8 mouse cellular contexts compared by ENCODE assay signal in genomic region chr9:61373942-61374900, GRCm38 (mm10). TPM values are rescaled to one million over a fixed set of nuclear protein-coding genes. Genes with fewer than 3 reads are reported as not detected.
DNase-seq lines count a peak whose midpoint lies in the region; ATAC-seq and TF ChIP-seq lines count a peak whose summit lies in the region.

No protein-coding gene starts in this region.

- under 1% methylated on average over 46 of the region's 51 CpGs for WGBS in forebrain, embryonic 16.5 days
- WGBS in kidney, embryonic 15.5 days: under 1% methylated on average over 50 of the region's 51 CpGs
- under 1% methylated on average over 47 of the region's 51 CpGs for WGBS in midbrain, embryonic 12.5 days

- peak overlapping the region; percentile 79 for H3K4me3 ChIP-seq in forebrain, embryonic 16.5 days (replicated peaks; ENCODE audit: low read length)
- peak overlapping the region; percentile 79 for H3K4me3 ChIP-seq in kidney, embryonic 15.5 days (replicated peaks)
- H3K4me3 ChIP-seq in midbrain, embryonic 12.5 days: peak overlapping the region; percentile 97

- TF ChIP-seq CTCF in brain, embryonic 14.5 days (IDR thresholded peaks at IDR 0.05; ENCODE audit: borderline replicate concordance, extremely low read depth, insufficient read depth, insufficient read length): peak; percentile 4; the same call in 1 of the 2 replicates

- H3K9ac ChIP-seq in forebrain, embryonic 16.5 days (replicated peaks; ENCODE audit: low read depth, low read length): peak overlapping the region; percentile 99
- H3K9ac ChIP-seq in kidney, embryonic 15.5 days: peak overlapping the region; percentile 98
- peak overlapping the region; percentile 100 for H3K9ac ChIP-seq in midbrain, embryonic 12.5 days (replicated peaks)

- H3K27me3 ChIP-seq in forebrain, embryonic 16.5 days (replicated peaks; ENCODE audit: control insufficient read depth, insufficient read depth, low read length): no peaks in the 10 kb centered on the region
- H3K27me3 ChIP-seq in kidney, embryonic 15.5 days: no peaks in the 10 kb centered on the region
- H3K27me3 ChIP-seq in midbrain, embryonic 12.5 days: no peaks in the 10 kb centered on the region

- H3K36me3 ChIP-seq in forebrain, embryonic 16.5 days (ENCODE audit: control insufficient read depth, insufficient read depth): no peaks in the 10 kb centered on the region
- peaks cover 27% of the 10 kb centered on the region for H3K36me3 ChIP-seq in kidney, embryonic 15.5 days
- peaks cover 16% of the 10 kb centered on the region; the same call in 1 of the 2 replicates for H3K36me3 ChIP-seq in midbrain, embryonic 12.5 days

- H3K9me3 ChIP-seq in forebrain, embryonic 16.5 days (ENCODE audit: control insufficient read depth, low read length): no peaks in the 10 kb centered on the region
- no peaks in the 10 kb centered on the region for H3K9me3 ChIP-seq in kidney, embryonic 15.5 days (replicated peaks)
- no peaks in the 10 kb centered on the region for H3K9me3 ChIP-seq in midbrain, embryonic 12.5 days

- ATAC-seq in forebrain, embryonic 16.5 days: no peak
- no peak for ATAC-seq in kidney, embryonic 15.5 days (replicated peaks; ENCODE audit: low FRiP score)
- ATAC-seq in midbrain, embryonic 12.5 days (ENCODE audit: low FRiP score, low read depth): no peak

- peak overlapping the region; percentile 89 for H3K27ac ChIP-seq in forebrain, embryonic 16.5 days (ENCODE audit: low read length)
- H3K27ac ChIP-seq in kidney, embryonic 15.5 days: peak overlapping the region; percentile 95
- H3K27ac ChIP-seq in midbrain, embryonic 12.5 days (replicated peaks): peak overlapping the region; percentile 95

- TF ChIP-seq POLR2A in brain, embryonic 14.5 days (IDR thresholded peaks at IDR 0.05; ENCODE audit: borderline replicate concordance, extremely low read depth, insufficient read depth, insufficient read length, poor library complexity, severe bottlenecking): no peak

- DNase-seq in urinary bladder, postnatal 14 days (ENCODE audit: low spot score): peak; percentile 26
- DNase-seq in urinary bladder, postnatal 36 days (ENCODE audit: low spot score in 2 of 2): no peak
- peak; percentile 83 for DNase-seq in brain, embryonic 14.5 days (ENCODE audit: low read depth)
- peak; percentile 33 for DNase-seq in testis, postnatal 14 days (ENCODE audit: low spot score)
- no peak for DNase-seq in layer of hippocampus, adult 9-10 months (ENCODE audit: low spot score)

- peaks cover 67% of the 10 kb centered on the region for H3K4me1 ChIP-seq in forebrain, embryonic 16.5 days (replicated peaks; ENCODE audit: control insufficient read depth, insufficient read depth, low read length)
- peaks cover 70% of the 10 kb centered on the region for H3K4me1 ChIP-seq in kidney, embryonic 15.5 days
- peaks cover 70% of the 10 kb centered on the region for H3K4me1 ChIP-seq in midbrain, embryonic 12.5 days

- peak overlapping the region; percentile 77 for H3K4me2 ChIP-seq in forebrain, embryonic 16.5 days (ENCODE audit: low read length)
- H3K4me2 ChIP-seq in kidney, embryonic 15.5 days: peak overlapping the region; percentile 78
- peak overlapping the region; percentile 88 for H3K4me2 ChIP-seq in midbrain, embryonic 12.5 days (replicated peaks)

RNA-seq across cellular contexts. Expression of gene Tle3, which starts 2.1 kb away (rescaled TPM):
- polyA plus RNA-seq in brain, embryonic 14.5 days (2012; rRNA removed): 108 and 121 TPM in 2 replicates
- polyA plus RNA-seq in forebrain, embryonic 16.5 days (2015; fragmentation: Nextera tagmentation; extraction: Ambion mirVana): 36.8 and 42.5 TPM in 2 replicates
- polyA plus RNA-seq in kidney, embryonic 15.5 days (2015; fragmentation: Nextera tagmentation; extraction: Ambion mirVana): 26.1 and 30.9 TPM in 2 replicates
- polyA plus RNA-seq in midbrain, embryonic 12.5 days (2016; fragmentation: Nextera tagmentation; extraction: Ambion mirVana): 65.9 and 71.9 TPM in 2 replicates

Comparison
In these comparisons a context has a peak if more than half of its experiments do, and no peak if none do; other contexts are left out.
1. DNase-seq: peak in urinary bladder, postnatal 14 days (single experiment), brain, embryonic 14.5 days (single experiment) and testis, postnatal 14 days (single experiment); none in urinary bladder, postnatal 36 days (0 of 2) and layer of hippocampus, adult 9-10 months (single experiment).
2. Peak in every context shown above with its lines, with median percentiles within 50 percentile points of each other: H3K27ac ChIP-seq, H3K4me2 ChIP-seq, H3K4me3 ChIP-seq and H3K9ac ChIP-seq.